Comparison of ENCODE assay signal across 16 mouse cellular contexts in genomic region chr4:129034224-129034623, GRCm38 (mm10). TPM values are rescaled to one million over a fixed set of nuclear protein-coding genes. Genes with fewer than 3 reads are reported as not detected.
DNase-seq lines count a peak whose midpoint lies in the region; ATAC-seq and TF ChIP-seq lines count a peak whose summit lies in the region.
"Had no signal": no experiment of that assay in that cellular context is flagged by ENCODE, and none has a peak within 500 bp of the region (broad histone marks: within the 10 kb centered on the region; RNA-seq: fewer than 3 reads in every experiment).

No protein-coding gene starts in this region.

- H3K4me1 ChIP-seq in embryonic facial prominence, embryonic 14.5 days (ENCODE audit: control insufficient read depth, insufficient read depth, low read length): peaks cover 30% of the 10 kb centered on the region
- H3K4me1 ChIP-seq in embryonic facial prominence, embryonic 10.5 days: peaks cover 26% of the 10 kb centered on the region
- H3K4me1 ChIP-seq in liver, postnatal 0 days (ENCODE audit: insufficient read depth): peaks cover 17% of the 10 kb centered on the region

- no peak for DNase-seq in embryonic facial prominence, embryonic 14.5 days (ENCODE audit: low spot score)
- no peak for DNase-seq in embryonic facial prominence, embryonic 10.5 days (ENCODE audit: low spot score)
- DNase-seq in liver, postnatal 0 days: no peak
- no peak for DNase-seq in liver
- peak; percentile 45 for DNase-seq in CD4-positive helper T cell, adult 2 months (ENCODE audit: low read depth, low spot score)
- DNase-seq in c-Kit-positive CD71-positive TER-119-positive erythroid progenitor cells, embryonic 14.5 days (ENCODE audit: low spot score): no peak
- no peak for DNase-seq in neural tube, embryonic 10.5 days (ENCODE audit: extremely low spot score, low spot score)
- DNase-seq: cerebellum, adult 9-11 months; right cerebral cortex, postnatal 25 days had no signal

- no peaks in the 10 kb centered on the region for H3K27me3 ChIP-seq in embryonic facial prominence, embryonic 14.5 days (replicated peaks; ENCODE audit: control insufficient read depth, insufficient read depth, low read length)
- 0 out of 2 replicates have a peak, but pooled peaks cover 18% of the 10 kb centered on the region for H3K27me3 ChIP-seq in embryonic facial prominence, embryonic 10.5 days (replicated peaks; ENCODE audit: low read depth, poor library complexity, severe bottlenecking)
- no peaks in the 10 kb centered on the region for H3K27me3 ChIP-seq in liver, postnatal 0 days (ENCODE audit: insufficient read depth, low read length)
- H3K27me3 ChIP-seq: midbrain, embryonic 15.5 days; neural tube, embryonic 12.5 days had no signal

- no peak overlapping the region for H3K4me2 ChIP-seq in embryonic facial prominence, embryonic 14.5 days (ENCODE audit: low read depth, low read length)
- H3K4me2 ChIP-seq in liver, postnatal 0 days (ENCODE audit: low read depth, low read length): peak overlapping the region; percentile 65; the same call in 1 of the 2 replicates
- H3K4me2 ChIP-seq: midbrain, embryonic 15.5 days had no signal

- no peak overlapping the region for H3K9ac ChIP-seq in embryonic facial prominence, embryonic 14.5 days (ENCODE audit: low read depth, low read length)
- no peak overlapping the region for H3K9ac ChIP-seq in liver, postnatal 0 days (replicated peaks)
- H3K9ac ChIP-seq: midbrain, embryonic 15.5 days; neural tube, embryonic 12.5 days had no signal

- no peak overlapping the region for H3K4me3 ChIP-seq in embryonic facial prominence, embryonic 14.5 days (ENCODE audit: low read depth, low read length)
- H3K4me3 ChIP-seq in embryonic facial prominence, embryonic 10.5 days: no peak overlapping the region
- H3K4me3 ChIP-seq in liver, postnatal 0 days (ENCODE audit: low read depth, low read length): no peak overlapping the region
- no peak overlapping the region for H3K4me3 ChIP-seq in macrophage (ENCODE audit: inconsistent target)
- H3K4me3 ChIP-seq: layer of hippocampus, adult 2 months; midbrain, embryonic 15.5 days; neural tube, embryonic 12.5 days had no signal

- 0 out of 2 replicates have a peak overlapping the region, but pooled peaks have one; percentile 74 for H3K27ac ChIP-seq in embryonic facial prominence, embryonic 14.5 days (replicated peaks; ENCODE audit: low read depth, low read length)
- no peak overlapping the region for H3K27ac ChIP-seq in embryonic facial prominence, embryonic 10.5 days (replicated peaks)
- H3K27ac ChIP-seq in liver, postnatal 0 days (ENCODE audit: low read depth): peak overlapping the region; percentile 84; the same call in 1 of the 2 replicates
- peak overlapping the region; percentile 92 for H3K27ac ChIP-seq in macrophage
- H3K27ac ChIP-seq: layer of hippocampus, adult 2 months; midbrain, embryonic 15.5 days; neural tube, embryonic 12.5 days had no signal

- TF ChIP-seq EP300 in liver, postnatal 0 days (IDR thresholded peaks at IDR 0.05; ENCODE audit: low read depth): no peak

- no peaks in the 10 kb centered on the region for H3K79me2 ChIP-seq in macrophage (ENCODE audit: inconsistent target)

- ATAC-seq in embryonic facial prominence, embryonic 14.5 days (ENCODE audit: low read depth): no peak
- ATAC-seq in liver, postnatal 0 days: no peak
- ATAC-seq: forebrain, embryonic 16.5 days; midbrain, embryonic 15.5 days had no signal

- no peak for TF ChIP-seq CTCF in liver, postnatal 0 days (IDR thresholded peaks at IDR 0.05; ENCODE audit: low read depth)

- no peaks in the 10 kb centered on the region for H3K9me3 ChIP-seq in embryonic facial prominence, embryonic 14.5 days (ENCODE audit: control insufficient read depth, low read length)
- H3K9me3 ChIP-seq in embryonic facial prominence, embryonic 10.5 days: no peaks in the 10 kb centered on the region
- H3K9me3 ChIP-seq in liver, postnatal 0 days (ENCODE audit: low read length): no peaks in the 10 kb centered on the region
- H3K9me3 ChIP-seq: G1E; heart, embryonic 10.5 days; midbrain, embryonic 15.5 days; neural tube, embryonic 12.5 days had no signal

- 89% methylated on average over 3 of the region's 3 CpGs for WGBS in embryonic facial prominence, embryonic 14.5 days
- 92% methylated on average over 3 of the region's 3 CpGs for WGBS in embryonic facial prominence, embryonic 10.5 days
- WGBS in liver, postnatal 0 days (ENCODE audit: insufficient replicate concordance): 72% methylated on average over 3 of the region's 3 CpGs
- 83% methylated on average over 3 of the region's 3 CpGs for WGBS in macrophage (ENCODE audit: missing documents)

- H3K36me3 ChIP-seq in embryonic facial prominence, embryonic 14.5 days (ENCODE audit: control insufficient read depth, insufficient read depth, low read length): no peaks in the 10 kb centered on the region
- H3K36me3 ChIP-seq in embryonic facial prominence, embryonic 10.5 days (replicated peaks): no peaks in the 10 kb centered on the region
- H3K36me3 ChIP-seq in liver, postnatal 0 days (replicated peaks; ENCODE audit: insufficient read depth, low read length): no peaks in the 10 kb centered on the region
- H3K36me3 ChIP-seq in macrophage (ENCODE audit: inconsistent target): no peaks in the 10 kb centered on the region
- H3K36me3 ChIP-seq: G1E; heart, embryonic 10.5 days; midbrain, embryonic 15.5 days; neural tube, embryonic 12.5 days had no signal

RNA-seq across cellular contexts. Expression of gene Rnf19b, which starts 23.8 kb away (rescaled TPM):
- polyA plus RNA-seq in embryonic facial prominence, embryonic 14.5 days (2014; fragmentation: Nextera tagmentation; extraction: Ambion mirVana): 9.7 and 11.3 TPM in 2 replicates
- 7.9 and 8.4 TPM in 2 replicates for polyA plus RNA-seq in embryonic facial prominence, embryonic 10.5 days (2016; fragmentation: Nextera tagmentation; extraction: Ambion mirVana)
- 5.5 and 6.0 TPM in 2 replicates for polyA plus RNA-seq in liver, postnatal 0 days (2015; fragmentation: Nextera tagmentation; extraction: Ambion mirVana)
- total RNA-seq in macrophage (2018; cell fraction: chromatin; rRNA removed): 100 to 1,000 TPM in 23 of 26 experiments, 10 to 100 TPM in 3; 43.8 to 854 (median 239) TPM
- total RNA-seq in macrophage (2018; cell fraction: cytosol; rRNA removed): 100 to 1,000 TPM in 21 of 26 experiments, 10 to 100 TPM in 5; 61.2 to 599 (median 214) TPM
- total RNA-seq in macrophage (2018; cell fraction: nucleus; rRNA removed): 100 to 1,000 TPM in 23 of 26 experiments, 10 to 100 TPM in 3; 42.1 to 649 (median 369) TPM
- 46.8 to 75.4 TPM (median 72.8 TPM) in 3 replicates for polyA plus RNA-seq in macrophage (2018)

RNA-seq across cellular contexts. Expression of gene Ak2, which starts 42.5 kb away (rescaled TPM):
- polyA plus RNA-seq in embryonic facial prominence, embryonic 14.5 days (2014; fragmentation: Nextera tagmentation; extraction: Ambion mirVana): 135 and 142 TPM in 2 replicates
- 219 and 224 TPM in 2 replicates for polyA plus RNA-seq in embryonic facial prominence, embryonic 10.5 days (2016; fragmentation: Nextera tagmentation; extraction: Ambion mirVana)
- polyA plus RNA-seq in liver, postnatal 0 days (2015; fragmentation: Nextera tagmentation; extraction: Ambion mirVana): 276 and 291 TPM in 2 replicates
- total RNA-seq in macrophage (2018; cell fraction: chromatin; rRNA removed): 100 to 1,000 TPM in 1 of 26 experiments, 10 to 100 TPM in 25; 36.7 to 102 (median 78.7) TPM
- total RNA-seq in macrophage (2018; cell fraction: cytosol; rRNA removed): 100 to 1,000 TPM in 4 of 26 experiments, 10 to 100 TPM in 22; 56.1 to 106 (median 81.4) TPM
- 100 to 1,000 TPM in 2 of 26 experiments, 10 to 100 TPM in 24; 53.5 to 105 (median 79.1) TPM for total RNA-seq in macrophage (2018; cell fraction: nucleus; rRNA removed)
- polyA plus RNA-seq in macrophage (2018): 63.1 to 68.1 TPM (median 64.7 TPM) in 3 replicates
